Mouse (Mus musculus) left cerebral cortex, postnatal 14 days (tissue): Measurements from ENCODE around the gene Aamp. TPM values are rescaled to one million over a fixed set of nuclear protein-coding genes. Genes with fewer than 3 reads are reported as not detected.

Experiments used
- DNase-seq, 2 experiments: peaks; one replicate each; pipeline ENCODE4 v3.0.0; 2021 to 2022; ENCODE audit warnings: low spot score in 2 of 2, mixed read lengths in 1 of 2
- intact Hi-C: fragments of 180-260 bp; cut with DNase I; formaldehyde crosslinking; loops from one replicate; pipeline ENCODE4 v1.15.1; 2025
- total RNA-seq, 2 experiments: library from RNA; stranded (reverse); gene quantifications; 2 replicates each; pipeline ENCODE4 v1.2.3; 2021

Aamp gene
- total RNA-seq, 2 experiments from 2014 or later: 135 to 137 TPM

GRCm38 (mm10) chr1:74250096-74250495 is 34.4 kb downstream of the Aamp start:
- intact Hi-C loops: no loop called here
- DNase-seq: no peak

GRCm38 (mm10) chr1:74249331-74249980 is 35.1 kb downstream of the Aamp start:
- intact Hi-C loops: no loop called here
- no peak for DNase-seq

GRCm38 (mm10) chr1:74248799-74249198 is 35.7 kb downstream of the Aamp start:
- peak in 1 of 2 experiments; percentile 44 for DNase-seq
- intact Hi-C loops: no loop called here

- DNase-seq: no peak
- intact Hi-C loops: no loop called here
Measured at GRCm38 (mm10) chr1:74245525-74245924, 39.0 kb downstream of the Aamp start.

GRCm38 (mm10) chr1:74240832-74241231 is 43.7 kb downstream of the Aamp start:
- intact Hi-C loops: loop anchor here (5.0 kb wide), 1 partner anchor 34 kb away; no protein-coding TSS in a partner anchor
- DNase-seq: no peak

- intact Hi-C loops: loop anchor here (5.0 kb wide), 1 partner anchor 33 kb away; no protein-coding TSS in a partner anchor
- DNase-seq: peak; percentile 81 to 85
Measured at GRCm38 (mm10) chr1:74240311-74240710, 44.2 kb downstream of the Aamp start.

GRCm38 (mm10) chr1:74239618-74240017 is 44.9 kb downstream of the Aamp start:
- DNase-seq: peak; percentile 42 to 52
- intact Hi-C loops: loop anchor here (5.0 kb wide), 1 partner anchor 32 kb away; no protein-coding TSS in a partner anchor

GRCm38 (mm10) chr1:74239162-74239561 is 45.4 kb downstream of the Aamp start:
- intact Hi-C loops: no loop called here

GRCm38 (mm10) chr1:74238136-74238535 is 46.4 kb downstream of the Aamp start:
- DNase-seq: no peak
- intact Hi-C loops: no loop called here

More at GRCm38 (mm10) chr1:74239162-74239561, 45.4 kb downstream of the Aamp start:
- DNase-seq: no peak

GRCm38 (mm10) chr1:74237671-74238070 is 46.9 kb downstream of the Aamp start:
- intact Hi-C loops: loop anchor here (2.0 kb wide), 1 partner anchor 47 kb away; the partner anchor contains the start of genes Aamp and Pnkd

GRCm38 (mm10) chr1:74236590-74237317 is 47.8 kb downstream of the Aamp start:
- peak in 1 of 2 experiments; percentile 41 for DNase-seq
- intact Hi-C loops: loop anchor here (2.0 kb wide), 1 partner anchor 48 kb away; the partner anchor contains the start of genes Aamp and Pnkd

More at GRCm38 (mm10) chr1:74237671-74238070, 46.9 kb downstream of the Aamp start:
- DNase-seq: no peak

- intact Hi-C loops: loop anchor here (2.0 kb wide), 1 partner anchor 49 kb away; the partner anchor contains the start of genes Aamp and Pnkd
- peak; percentile 95 to 97 for DNase-seq
Measured at GRCm38 (mm10) chr1:74235938-74236589, 48.5 kb downstream of the Aamp start, which contains the start of gene Arpc2. Gene Arpc2 (plus strand): TSS chr1:74236084.

GRCm38 (mm10) chr1:74230992-74231391 is 53.5 kb downstream of the Aamp start:
- intact Hi-C loops: no loop called here
- DNase-seq: no peak

- no peak for DNase-seq
- intact Hi-C loops: no loop called here
Measured at GRCm38 (mm10) chr1:74229942-74230341, 54.6 kb downstream of the Aamp start.

Other genes starting within 250 kb of the Aamp start
- gene Tns1, start 160.3 kb downstream of the Aamp start, total RNA-seq: 10 to 100 TPM; 30.2 to 39.1 TPM
- gene Rufy4, start 159.2 kb downstream of the Aamp start, total RNA-seq: under 1 TPM in 1 of 2 experiments, not detected in 1; 0.17 TPM
- gene Cxcr2, start 130.7 kb downstream of the Aamp start, total RNA-seq: under 1 TPM; 0.11 to 0.17 TPM
- gene Cxcr1, start 90.1 kb downstream of the Aamp start, total RNA-seq: not detected
- gene Arpc2, start 48.7 kb downstream of the Aamp start, total RNA-seq: 100 to 1,000 TPM; 281 to 300 TPM
- gene Gpbar1, start 6.2 kb downstream of the Aamp start, total RNA-seq: not detected
- gene Pnkd, start 192 bp upstream of the Aamp start, total RNA-seq: 100 to 1,000 TPM; 118 to 134 TPM
- 10 to 100 TPM; 16.3 to 17.8 TPM for gene Tmbim1, start 20.9 kb upstream of the Aamp start, total RNA-seq
- gene Catip, start 77.4 kb upstream of the Aamp start, total RNA-seq: 1 to 10 TPM in 1 of 2 experiments, under 1 TPM in 1; 0.75 to 1.9 TPM
- 1 to 10 TPM; 3.4 to 4.3 TPM for gene Slc11a1, start 90.5 kb upstream of the Aamp start, total RNA-seq
- 10 to 100 TPM; 17.7 to 25.5 TPM for gene Ctdsp1, start 106.8 kb upstream of the Aamp start, total RNA-seq
- 1 to 10 TPM in 1 of 2 experiments, under 1 TPM in 1; 0.64 to 1.1 TPM for gene Vil1, start 124.6 kb upstream of the Aamp start, total RNA-seq
- 10 to 100 TPM; 33.6 to 35.2 TPM for gene Cnot9, start 221.3 kb upstream of the Aamp start, total RNA-seq